Mouse (Mus musculus): ENCODE data around the gene Scnm1. TPM values are rescaled to one million over a fixed set of nuclear protein-coding genes. Genes with fewer than 3 reads are reported as not detected.

Gene Scnm1
- polyA plus RNA-seq (2016; fragmentation: Nextera tagmentation; extraction: Ambion mirVana): 38.2 and 39.7 TPM in 2 replicates

DNA sequence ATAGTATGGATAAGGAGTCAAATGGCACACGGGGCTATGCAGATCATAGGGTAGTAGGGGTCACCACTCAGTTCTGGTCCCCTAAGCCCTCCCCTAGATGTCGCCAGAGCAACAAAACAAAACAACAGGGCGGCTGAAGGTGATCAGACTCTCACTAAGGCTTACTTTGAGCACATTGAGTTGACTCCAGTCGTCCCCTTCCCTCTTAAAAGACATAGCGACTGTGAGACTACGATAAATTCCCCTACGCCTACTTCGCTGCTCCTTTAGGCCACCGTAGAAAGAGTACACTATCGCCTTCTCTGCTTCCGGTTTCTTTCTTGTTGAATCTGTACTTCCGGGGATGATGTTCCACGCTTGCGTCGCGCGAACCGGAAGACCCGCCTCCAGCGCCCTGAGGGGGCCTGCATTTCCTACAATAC, at the start of gene Scnm1, which contains the start of gene Lysmd1:
Gene Scnm1, minus strand, starts transcription at position 332 of the 422 bp plus-strand sequence.
Gene Lysmd1, plus strand, starts transcription at position 409 of the 422 bp plus-strand sequence.
- Histone ChIP-seq H3K4me3 (peak within 1 kb of the TSS; percentile 79), H3K4me1 (peaks cover 29% of the 10 kb centered on the region), H3K27ac (peak within 1 kb of the TSS; percentile 80), H3K27me3 (replicated peaks) (no peaks in the 10 kb centered on the region), H3K9ac (peak within 1 kb of the TSS; percentile 81), H3K9me3 (replicated peaks) (no peaks in the 10 kb centered on the region), H3K36me3 (peaks cover 37% of the 10 kb centered on the region), H3K4me2 (peak within 1 kb of the TSS; percentile 84)
- peak; percentile 90 for ATAC-seq
- WGBS (ENCODE audit: insufficient replicate concordance): 1% methylated on average over 20 of the region's 20 CpGs

- Histone ChIP-seq H3K9me3 (replicated peaks) (no peaks in the 10 kb centered on the region), H3K4me1 (no peaks in the 10 kb centered on the region), H3K4me3 (no peak overlapping the region), H3K4me2 (no peak overlapping the region), H3K27ac (no peak overlapping the region), H3K9ac (no peak overlapping the region), H3K27me3 (replicated peaks) (peaks cover 15% of the 10 kb centered on the region; the same call in 1 of the 2 replicates), H3K36me3 (peaks cover 51% of the 10 kb centered on the region)
- ATAC-seq: no peak
- 55% methylated on average over 1 of the region's 1 CpGs for WGBS (ENCODE audit: insufficient replicate concordance)
Measured at GRCm38 (mm10) chr3:95181841-95182240, 48.0 kb upstream of the Scnm1 start.

GRCm38 (mm10) chr3:95179890-95180289, 46.1 kb upstream of the Scnm1 start:
- 58% methylated on average over 3 of the region's 3 CpGs for WGBS (ENCODE audit: insufficient replicate concordance)
- no peak for ATAC-seq
- H3K27ac ChIP-seq: no peak overlapping the region
- no peaks in the 10 kb centered on the region for H3K9me3 ChIP-seq (replicated peaks)
- no peak overlapping the region for H3K4me3 ChIP-seq
- no peak overlapping the region for H3K9ac ChIP-seq
- H3K36me3 ChIP-seq: peaks cover 32% of the 10 kb centered on the region
- peaks cover 27% of the 10 kb centered on the region for H3K27me3 ChIP-seq (replicated peaks)
- H3K4me1 ChIP-seq: no peaks in the 10 kb centered on the region
- no peak overlapping the region for H3K4me2 ChIP-seq

DNA sequence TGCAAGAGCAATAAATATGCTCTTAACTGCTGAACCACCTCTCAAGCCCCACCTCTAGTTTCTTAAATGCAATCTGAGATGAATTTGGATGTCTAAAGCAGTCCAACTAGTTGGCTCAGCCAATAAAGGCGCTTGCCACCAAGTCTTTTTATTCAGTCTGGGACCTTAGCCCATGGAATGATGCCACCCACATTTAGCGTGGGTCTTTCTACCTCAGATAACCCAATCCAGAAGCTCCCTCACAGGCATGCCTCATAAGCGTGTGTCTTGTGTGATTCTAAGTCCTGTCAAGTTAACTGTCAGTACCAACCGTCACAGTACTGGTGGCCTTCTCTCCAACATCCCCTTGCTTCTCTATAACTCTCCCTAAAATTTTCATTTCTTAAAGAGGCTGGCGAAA, 45.1 kb upstream of the Scnm1 start:
- Histone ChIP-seq H3K36me3 (peaks cover 22% of the 10 kb centered on the region), H3K4me3 (no peak overlapping the region), H3K9me3 (replicated peaks) (no peaks in the 10 kb centered on the region), H3K4me1 (peaks cover 4% of the 10 kb centered on the region; the same call in 1 of the 2 replicates), H3K27me3 (replicated peaks) (peaks cover 35% of the 10 kb centered on the region), H3K9ac (no peak overlapping the region), H3K27ac (no peak overlapping the region), H3K4me2 (no peak overlapping the region)
- ATAC-seq: no peak
- WGBS (ENCODE audit: insufficient replicate concordance): 71% methylated on average over 5 of the region's 5 CpGs

- no peak overlapping the region for H3K4me2 ChIP-seq
- H3K4me3 ChIP-seq: no peak overlapping the region
- H3K27ac ChIP-seq: no peak overlapping the region
- peaks cover 17% of the 10 kb centered on the region; the same call in 1 of the 2 replicates for H3K4me1 ChIP-seq
- no peaks in the 10 kb centered on the region for H3K9me3 ChIP-seq (replicated peaks)
- no peak overlapping the region for H3K9ac ChIP-seq
- H3K36me3 ChIP-seq: peaks cover 9% of the 10 kb centered on the region; the same call in 1 of the 2 replicates
- 70% methylated on average over 6 of the region's 6 CpGs for WGBS (ENCODE audit: insufficient replicate concordance)
- no peak for ATAC-seq
- peaks cover 49% of the 10 kb centered on the region for H3K27me3 ChIP-seq (replicated peaks)
Measured at GRCm38 (mm10) chr3:95177583-95177982, 43.8 kb upstream of the Scnm1 start.

DNA sequence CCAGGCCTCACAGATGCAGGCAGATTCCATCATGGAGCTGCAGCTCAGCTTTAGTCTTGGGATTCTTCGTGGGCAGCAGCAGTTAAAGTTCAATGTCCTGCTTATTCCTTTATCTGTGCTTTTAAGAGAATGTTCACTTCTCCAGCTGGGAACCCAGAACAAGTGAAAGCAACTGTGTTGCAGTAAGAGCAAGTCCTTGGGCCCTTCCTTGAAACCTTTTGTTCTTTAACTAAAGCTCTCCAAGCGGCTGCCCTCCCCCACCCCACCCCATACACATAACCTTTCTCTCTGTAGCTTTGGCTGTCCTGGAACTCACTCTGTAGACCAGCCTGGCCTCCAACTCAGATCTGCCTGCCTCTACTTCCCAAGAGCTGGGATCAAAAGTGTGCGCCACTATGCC, 42.7 kb upstream of the Scnm1 start:
- no peak overlapping the region for H3K9ac ChIP-seq
- no peaks in the 10 kb centered on the region for H3K36me3 ChIP-seq
- WGBS (ENCODE audit: insufficient replicate concordance): 52% methylated on average over 3 of the region's 3 CpGs
- no peak overlapping the region for H3K4me3 ChIP-seq
- peaks cover 19% of the 10 kb centered on the region; the same call in 1 of the 2 replicates for H3K4me1 ChIP-seq
- no peaks in the 10 kb centered on the region for H3K9me3 ChIP-seq (replicated peaks)
- H3K27ac ChIP-seq: no peak overlapping the region
- H3K4me2 ChIP-seq: no peak overlapping the region
- H3K27me3 ChIP-seq (replicated peaks): peaks cover 60% of the 10 kb centered on the region
- ATAC-seq: no peak

DNA sequence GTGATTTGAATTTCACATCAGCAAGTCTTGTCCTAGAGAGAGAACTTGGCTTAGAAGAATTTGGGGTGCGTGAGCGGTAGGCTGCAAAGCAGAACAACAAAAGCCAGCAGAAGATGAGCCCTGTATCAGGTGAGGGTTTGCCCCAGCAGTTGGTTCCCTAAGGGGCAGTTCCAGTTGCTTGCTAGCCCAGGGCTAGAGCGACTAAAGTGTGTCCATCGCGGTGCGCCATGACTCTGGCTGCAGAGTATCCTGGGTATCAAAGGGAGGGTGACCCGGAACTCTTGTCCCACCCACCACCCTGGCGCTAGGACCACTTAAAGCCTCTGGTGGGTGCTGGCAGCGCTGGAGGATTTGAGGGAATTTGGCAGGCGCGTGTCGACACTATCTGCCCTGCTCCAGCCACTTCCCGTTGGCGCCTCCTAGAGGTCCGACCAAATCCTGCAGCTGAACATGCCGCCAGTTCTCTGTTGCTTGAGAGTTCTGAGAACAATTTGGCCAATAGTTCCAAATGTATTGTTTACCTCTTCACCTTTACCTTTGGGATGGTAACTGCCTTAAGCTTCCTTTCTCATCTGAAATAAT, 40.3 kb upstream of the Scnm1 start:
- Histone ChIP-seq H3K27me3 (replicated peaks) (peaks cover 84% of the 10 kb centered on the region), H3K4me1 (peaks cover 19% of the 10 kb centered on the region; the same call in 1 of the 2 replicates), H3K4me3 (peak overlapping the region; percentile 43), H3K9me3 (replicated peaks) (no peaks in the 10 kb centered on the region), H3K36me3 (no peaks in the 10 kb centered on the region), H3K4me2 (peak overlapping the region; percentile 64), H3K27ac (no peak overlapping the region), H3K9ac (no peak overlapping the region)
- WGBS (ENCODE audit: insufficient replicate concordance): 1% methylated on average over 16 of the region's 16 CpGs
- peak; percentile 47; the same call in 1 of the 2 replicates for ATAC-seq

- Histone ChIP-seq H3K9ac (no peak overlapping the region), H3K27me3 (replicated peaks) (peaks cover 88% of the 10 kb centered on the region), H3K9me3 (replicated peaks) (no peaks in the 10 kb centered on the region), H3K4me1 (peaks cover 19% of the 10 kb centered on the region; the same call in 1 of the 2 replicates), H3K27ac (no peak overlapping the region), H3K4me2 (peak overlapping the region; percentile 64), H3K4me3 (peak overlapping the region; percentile 43), H3K36me3 (no peaks in the 10 kb centered on the region)
- ATAC-seq: peak; percentile 36; the same call in 1 of the 2 replicates
- WGBS (ENCODE audit: insufficient replicate concordance): 3% methylated on average over 58 of the region's 58 CpGs
Measured at GRCm38 (mm10) chr3:95173256-95173949, 39.6 kb upstream of the Scnm1 start.

DNA sequence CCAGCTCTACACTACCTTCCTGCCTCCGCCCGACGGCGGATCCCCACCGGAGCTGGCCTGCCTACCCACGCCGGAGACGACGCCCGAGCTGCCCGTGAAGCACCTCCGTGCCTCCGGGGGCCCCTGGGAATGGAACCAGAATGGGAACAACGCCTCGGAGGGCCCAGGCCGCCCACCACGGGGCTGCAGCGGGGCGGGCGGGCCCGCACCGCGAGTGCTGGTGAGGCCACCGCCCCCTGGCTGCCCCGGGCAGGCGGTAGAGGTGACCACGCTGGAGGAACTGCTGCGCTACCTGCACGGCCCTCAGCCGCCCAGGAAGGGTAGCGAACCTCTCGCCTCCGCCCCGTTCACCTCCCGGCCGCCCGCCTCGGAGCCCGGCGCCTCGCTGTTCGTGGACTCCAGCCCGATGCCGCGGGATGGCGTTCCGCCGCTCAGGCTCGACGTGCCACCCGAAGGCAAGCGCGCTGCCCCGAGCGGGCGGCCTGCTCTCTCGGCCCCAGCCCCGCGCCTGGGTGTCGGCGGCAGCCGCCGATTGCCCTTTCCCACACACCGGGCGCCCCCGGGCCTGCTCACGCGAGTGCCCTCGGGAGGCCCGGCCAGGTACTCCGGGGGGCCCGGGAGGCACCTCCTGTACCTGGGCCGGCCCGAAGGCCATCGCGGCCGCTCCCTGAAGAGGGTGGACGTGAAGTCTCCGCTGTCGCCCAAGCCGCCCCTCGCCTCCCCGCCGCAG, 38.9 kb upstream of the Scnm1 start:
- no peaks in the 10 kb centered on the region for H3K9me3 ChIP-seq (replicated peaks)
- no peak overlapping the region for H3K9ac ChIP-seq
- 14% methylated on average over 72 of the region's 84 CpGs for WGBS (ENCODE audit: insufficient replicate concordance)
- H3K36me3 ChIP-seq: no peaks in the 10 kb centered on the region
- peak overlapping the region; percentile 64 for H3K4me2 ChIP-seq
- peaks cover 91% of the 10 kb centered on the region for H3K27me3 ChIP-seq (replicated peaks)
- H3K4me1 ChIP-seq: peaks cover 19% of the 10 kb centered on the region; the same call in 1 of the 2 replicates
- no peak for ATAC-seq
- peak overlapping the region; percentile 43 for H3K4me3 ChIP-seq
- no peak overlapping the region for H3K27ac ChIP-seq

DNA sequence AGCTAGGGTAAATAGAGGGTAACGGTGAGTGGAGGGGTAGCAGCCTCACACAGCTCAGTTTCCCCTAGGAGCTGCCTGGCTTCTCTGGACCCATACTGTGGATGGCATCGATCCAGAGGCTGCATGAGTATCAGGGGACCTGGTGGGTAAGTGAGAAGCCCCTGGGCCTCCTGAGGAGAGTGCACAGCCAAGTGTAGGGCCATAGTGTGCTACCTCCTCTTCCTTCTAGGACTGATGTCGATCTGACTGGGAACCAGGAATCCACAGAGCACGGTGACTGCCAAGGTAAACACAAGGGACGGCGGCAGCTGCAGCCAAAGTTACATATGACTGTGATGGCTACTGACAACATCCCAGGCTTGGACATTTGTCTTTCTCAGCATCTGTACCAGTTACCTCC, 37.3 kb upstream of the Scnm1 start:
- peaks cover 19% of the 10 kb centered on the region; the same call in 1 of the 2 replicates for H3K4me1 ChIP-seq

DNA sequence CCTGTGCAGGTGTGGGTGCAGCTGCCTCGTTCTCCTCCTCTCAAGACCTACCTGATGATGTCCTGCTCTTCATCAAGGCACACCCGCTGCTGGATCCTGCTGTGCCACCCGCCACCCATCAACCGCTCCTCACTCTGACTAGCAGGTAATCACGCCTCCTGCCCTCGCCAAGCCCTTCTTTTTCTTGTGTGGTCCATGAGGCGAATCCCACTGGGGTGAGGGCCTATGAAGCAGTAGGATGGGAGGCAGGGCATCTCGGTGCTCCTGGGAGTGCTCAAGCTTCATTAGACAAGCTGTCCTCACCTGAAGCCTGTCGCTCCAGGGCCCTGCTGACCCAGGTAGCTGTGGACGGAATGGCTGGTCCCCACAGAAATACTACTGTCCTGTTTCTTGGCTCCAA, 36.2 kb upstream of the Scnm1 start:
- peaks cover 91% of the 10 kb centered on the region for H3K27me3 ChIP-seq (replicated peaks)
- no peak overlapping the region for H3K27ac ChIP-seq
- WGBS (ENCODE audit: insufficient replicate concordance): 70% methylated on average over 10 of the region's 10 CpGs
- no peak for ATAC-seq
- no peaks in the 10 kb centered on the region for H3K36me3 ChIP-seq
- H3K4me2 ChIP-seq: no peak overlapping the region
- no peak overlapping the region for H3K4me3 ChIP-seq
- H3K9me3 ChIP-seq (replicated peaks): no peaks in the 10 kb centered on the region
- H3K9ac ChIP-seq: no peak overlapping the region
- H3K4me1 ChIP-seq: peaks cover 19% of the 10 kb centered on the region; the same call in 1 of the 2 replicates

More for the DNA sequence above, 37.3 kb upstream of the Scnm1 start:
- no peaks in the 10 kb centered on the region for H3K9me3 ChIP-seq (replicated peaks)
- H3K36me3 ChIP-seq: no peaks in the 10 kb centered on the region
- peaks cover 94% of the 10 kb centered on the region for H3K27me3 ChIP-seq (replicated peaks)
- 63% methylated on average over 6 of the region's 6 CpGs for WGBS (ENCODE audit: insufficient replicate concordance)
- H3K27ac ChIP-seq: no peak overlapping the region
- no peak overlapping the region for H3K4me3 ChIP-seq
- no peak overlapping the region for H3K9ac ChIP-seq
- no peak for ATAC-seq
- no peak overlapping the region for H3K4me2 ChIP-seq
